Mouse (Mus musculus) G1E (cell line): Measurements from ENCODE around the gene Scrn1.

Experiments used
- CTCF ChIP-seq: IDR thresholded peaks from 2 replicates; pipeline ENCODE4 v1.5.1; 2012; ENCODE audit warnings: low read depth, low read length, inconsistent platforms, mixed read lengths
- TAL1 ChIP-seq: conservative IDR thresholded peaks from 2 replicates; pipeline ENCODE4 v1.6.1; 2012; ENCODE audit warnings: low read depth, low read length, inconsistent platforms, mixed read lengths

DNA sequence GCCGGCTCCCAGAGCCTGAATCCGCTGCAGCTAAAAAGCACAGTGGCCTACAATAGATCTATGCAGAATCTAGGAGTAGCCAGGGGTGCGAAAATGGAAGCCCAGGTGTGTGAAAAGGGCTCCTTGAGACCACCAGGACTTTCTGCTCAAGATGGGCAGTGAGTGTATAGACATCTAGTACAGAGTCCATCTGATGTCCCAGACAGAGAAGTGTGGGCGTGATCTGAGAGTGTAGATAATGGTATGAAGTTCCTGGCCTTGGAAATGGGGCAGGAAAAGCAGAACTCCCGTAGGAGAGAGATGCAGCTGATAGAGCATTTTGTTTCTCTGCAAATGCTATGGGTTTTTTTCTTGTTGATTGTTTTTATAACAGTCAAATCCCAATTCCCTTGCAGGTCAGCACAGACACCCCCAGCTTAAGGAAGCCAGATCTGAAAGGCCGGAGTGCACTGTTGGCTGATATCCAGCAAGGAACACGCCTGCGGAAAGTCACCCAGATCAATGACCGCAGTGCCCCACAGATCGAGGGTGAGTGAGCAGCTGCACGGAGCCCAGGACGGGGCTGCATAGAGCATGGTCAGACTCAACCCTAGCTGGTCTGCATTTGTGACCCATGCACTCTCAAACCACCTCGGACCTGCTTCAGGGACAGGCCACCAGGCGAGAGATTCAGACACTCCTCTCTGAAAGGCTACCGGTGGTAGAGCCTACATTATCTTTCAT is 84.7 kb downstream of the Scrn1 start:
- TF ChIP-seq CTCF (no peak), TAL1 (no peak)
